Mouse (Mus musculus): ENCODE measurements at regions not wholly inside any gene's neighbourhood (a gene's known extent, or its start where the extent isn't known, plus 50 kb on each side); places are given as distances from the start of the nearest gene placed in this dataset.

- no peak overlapping the region for H3K9ac ChIP-seq (ENCODE audit: insufficient read depth, low read depth, low read length, poor library complexity, severe bottlenecking)
- in situ Hi-C loops (cut with MboI; ENCODE audit: low sequenced_read_pairs in 2 of 2, unreplicated experiment in 2 of 2) = no loop called here
- H3K27ac ChIP-seq (ENCODE audit: insufficient read depth, low read depth, low read length, poor library complexity, severe bottlenecking) = no peak overlapping the region
- H3K9me3 ChIP-seq (ENCODE audit: control insufficient read depth, insufficient read depth, low read depth, low read length) = no peaks in the 10 kb centered on the region
- no peaks in the 10 kb centered on the region for H3K36me3 ChIP-seq (ENCODE audit: control insufficient read depth, insufficient read depth, low read length, poor library complexity, severe bottlenecking)
- no peaks in the 10 kb centered on the region for H3K4me1 ChIP-seq (ENCODE audit: control insufficient read depth in 2 of 2, insufficient read depth in 2 of 2, low read length in 2 of 2, poor library complexity in 1 of 2)
- peak; percentile 71 for TF ChIP-seq ZC3H11A (IDR thresholded peaks at IDR 0.05; ENCODE audit: borderline replicate concordance, low read depth, low read length)
- TF ChIP-seq ZNF384 (IDR thresholded peaks at IDR 0.05; ENCODE audit: low read depth, low read length) = no peak
- no peak for TF ChIP-seq MAFK (IDR thresholded peaks at IDR 0.05; ENCODE audit: insufficient read depth, low read depth, low read length)
- no peak for TF ChIP-seq CHD2 (IDR thresholded peaks at IDR 0.05; ENCODE audit: low read depth, low read length)
- no peak for TF ChIP-seq HCFC1 (IDR thresholded peaks at IDR 0.05; ENCODE audit: borderline replicate concordance, insufficient read depth, low read length)
- peak; percentile 22 for DNase-seq (ENCODE audit: low read depth, low spot score)
- H3K4me3 ChIP-seq (ENCODE audit: insufficient read depth in 1 of 2, low read depth in 1 of 2, low read length in 2 of 2, poor library complexity in 1 of 2, severe bottlenecking in 1 of 2) = no peak overlapping the region
Measured at GRCm38 (mm10) chr11:8302347-8303188, 361.8 kb downstream of the Tns3 start.

- in situ Hi-C loops (cut with MboI; ENCODE audit: low sequenced_read_pairs in 2 of 2, unreplicated experiment in 2 of 2) = no loop called here
- DNase-seq (ENCODE audit: low read depth, low spot score) = no peak
- Histone ChIP-seq H3K27ac (ENCODE audit: insufficient read depth, low read depth, low read length, poor library complexity, severe bottlenecking) (no peak overlapping the region), H3K9me3 (ENCODE audit: control insufficient read depth, insufficient read depth, low read depth, low read length) (no peaks in the 10 kb centered on the region), H3K4me3 (ENCODE audit: insufficient read depth in 1 of 2, low read depth in 1 of 2, low read length in 2 of 2, poor library complexity in 1 of 2, severe bottlenecking in 1 of 2) (no peak overlapping the region), H3K9ac (ENCODE audit: insufficient read depth, low read depth, low read length, poor library complexity, severe bottlenecking) (no peak overlapping the region), H3K4me1 (ENCODE audit: control insufficient read depth in 2 of 2, insufficient read depth in 2 of 2, low read length in 2 of 2, poor library complexity in 1 of 2) (no peaks in the 10 kb centered on the region), H3K36me3 (ENCODE audit: control insufficient read depth, insufficient read depth, low read length, poor library complexity, severe bottlenecking) (no peaks in the 10 kb centered on the region)
- no peak for TF ChIP-seq ZC3H11A (IDR thresholded peaks at IDR 0.05; ENCODE audit: borderline replicate concordance, low read depth, low read length)
- no peak for TF ChIP-seq ZNF384 (IDR thresholded peaks at IDR 0.05; ENCODE audit: low read depth, low read length)
- TF ChIP-seq HCFC1 (IDR thresholded peaks at IDR 0.05; ENCODE audit: borderline replicate concordance, insufficient read depth, low read length) = no peak
- TF ChIP-seq MAFK (IDR thresholded peaks at IDR 0.05; ENCODE audit: insufficient read depth, low read depth, low read length) = no peak
- no peak for TF ChIP-seq CHD2 (IDR thresholded peaks at IDR 0.05; ENCODE audit: low read depth, low read length)
Measured at GRCm38 (mm10) chr11:8297462-8297861, 366.9 kb downstream of the Tns3 start.

GRCm38 (mm10) chr11:8293322-8294014 lies 370.9 kb downstream of the Tns3 start:
- no peaks in the 10 kb centered on the region for H3K4me1 ChIP-seq (ENCODE audit: control insufficient read depth in 2 of 2, insufficient read depth in 2 of 2, low read length in 2 of 2, poor library complexity in 1 of 2)
- no peak overlapping the region for H3K27ac ChIP-seq (ENCODE audit: insufficient read depth, low read depth, low read length, poor library complexity, severe bottlenecking)
- in situ Hi-C loops (cut with MboI; ENCODE audit: low sequenced_read_pairs in 2 of 2, unreplicated experiment in 2 of 2) = no loop called here
- no peak overlapping the region for H3K4me3 ChIP-seq (ENCODE audit: insufficient read depth in 1 of 2, low read depth in 1 of 2, low read length in 2 of 2, poor library complexity in 1 of 2, severe bottlenecking in 1 of 2)
- no peaks in the 10 kb centered on the region for H3K9me3 ChIP-seq (ENCODE audit: control insufficient read depth, insufficient read depth, low read depth, low read length)
- TF ChIP-seq HCFC1 (IDR thresholded peaks at IDR 0.05; ENCODE audit: borderline replicate concordance, insufficient read depth, low read length) (no peak), ZC3H11A (IDR thresholded peaks at IDR 0.05; ENCODE audit: borderline replicate concordance, low read depth, low read length) (no peak), CHD2 (IDR thresholded peaks at IDR 0.05; ENCODE audit: low read depth, low read length) (no peak), MAFK (IDR thresholded peaks at IDR 0.05; ENCODE audit: insufficient read depth, low read depth, low read length) (no peak), ZNF384 (IDR thresholded peaks at IDR 0.05; ENCODE audit: low read depth, low read length) (no peak)
- no peak for DNase-seq (ENCODE audit: low read depth, low spot score)
- H3K9ac ChIP-seq (ENCODE audit: insufficient read depth, low read depth, low read length, poor library complexity, severe bottlenecking) = no peak overlapping the region
- H3K36me3 ChIP-seq (ENCODE audit: control insufficient read depth, insufficient read depth, low read length, poor library complexity, severe bottlenecking) = no peaks in the 10 kb centered on the region

DNA sequence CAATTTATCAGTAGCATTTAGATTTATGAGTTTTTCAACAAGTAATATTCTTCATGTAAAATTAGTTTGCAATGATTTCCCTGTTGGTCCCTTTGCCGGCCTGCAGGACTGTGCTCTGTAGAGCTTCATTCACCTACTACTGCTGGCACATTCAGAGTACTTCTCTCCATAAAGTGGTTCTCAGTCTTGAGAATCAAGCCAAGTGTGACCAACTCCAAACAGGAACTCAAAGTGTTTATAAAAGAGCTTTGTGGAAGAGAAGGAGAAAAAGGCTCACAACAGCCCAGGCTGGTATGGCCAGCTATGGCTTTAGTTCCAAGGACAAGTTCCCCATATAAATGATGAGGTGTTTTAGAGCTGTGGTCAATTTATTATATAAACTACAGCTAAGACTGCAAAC lies 379.1 kb downstream of the Tns3 start:
- Histone ChIP-seq H3K27ac (ENCODE audit: insufficient read depth, low read depth, low read length, poor library complexity, severe bottlenecking) (no peak overlapping the region), H3K36me3 (ENCODE audit: control insufficient read depth, insufficient read depth, low read length, poor library complexity, severe bottlenecking) (no peaks in the 10 kb centered on the region), H3K4me1 (ENCODE audit: control insufficient read depth in 2 of 2, insufficient read depth in 2 of 2, low read length in 2 of 2, poor library complexity in 1 of 2) (no peaks in the 10 kb centered on the region), H3K4me3 (ENCODE audit: insufficient read depth in 1 of 2, low read depth in 1 of 2, low read length in 2 of 2, poor library complexity in 1 of 2, severe bottlenecking in 1 of 2) (no peak overlapping the region), H3K9ac (ENCODE audit: insufficient read depth, low read depth, low read length, poor library complexity, severe bottlenecking) (no peak overlapping the region), H3K9me3 (ENCODE audit: control insufficient read depth, insufficient read depth, low read depth, low read length) (no peaks in the 10 kb centered on the region)
- TF ChIP-seq MAFK (IDR thresholded peaks at IDR 0.05; ENCODE audit: insufficient read depth, low read depth, low read length) (no peak), CHD2 (IDR thresholded peaks at IDR 0.05; ENCODE audit: low read depth, low read length) (no peak), ZNF384 (IDR thresholded peaks at IDR 0.05; ENCODE audit: low read depth, low read length) (no peak), HCFC1 (IDR thresholded peaks at IDR 0.05; ENCODE audit: borderline replicate concordance, insufficient read depth, low read length) (no peak), ZC3H11A (IDR thresholded peaks at IDR 0.05; ENCODE audit: borderline replicate concordance, low read depth, low read length) (no peak)
- in situ Hi-C loops (cut with MboI; ENCODE audit: low sequenced_read_pairs in 2 of 2, unreplicated experiment in 2 of 2) = no loop called here
- DNase-seq (ENCODE audit: low read depth, low spot score) = no peak
